Mouse (Mus musculus) olfactory bulb, adult 2 months (tissue): ENCODE data around the gene Adgrg1. TPM values are rescaled to one million over a fixed set of nuclear protein-coding genes. Genes with fewer than 3 reads are reported as not detected.

Source experiments
- H3K27ac ChIP-seq: fragments of 200-500 bp; 2 replicates; pipeline ENCODE4 v1.5.1; 2012; ENCODE audit warnings: low read depth, low read length; ENCODE audit not compliant: insufficient read depth
- H3K4me1 ChIP-seq: fragments of 200-500 bp; 2 replicates; pipeline ENCODE4 v1.6.1; 2012; ENCODE audit warnings: low read length; ENCODE audit not compliant: control insufficient read depth, insufficient read depth
- H3K4me3 ChIP-seq: fragments of 200-500 bp; 2 replicates; pipeline ENCODE4 v1.5.1; 2012; ENCODE audit warnings: mild to moderate bottlenecking, low read depth, low read length, moderate library complexity; ENCODE audit not compliant: insufficient read depth
- CTCF ChIP-seq: fragments of 200-500 bp; IDR thresholded peaks from 2 replicates; pipeline ENCODE4 v1.5.1; 2012; ENCODE audit warnings: low read depth, mild to moderate bottlenecking, low read length, moderate library complexity; ENCODE audit not compliant: insufficient read depth
- POLR2A ChIP-seq: fragments of 200-500 bp; IDR thresholded peaks from 2 replicates; pipeline ENCODE4 v1.6.1; 2012; ENCODE audit warnings: mild to moderate bottlenecking, low read depth, low read length, moderate library complexity; ENCODE audit not compliant: insufficient read depth
- WGBS: fragments of 180-500 bp; shearing (Covaris S2); methylation state at CpG from one replicate; pipeline ENCODE4 v1.1.7; 2018; 5-methylcytosine and 5-hydroxymethylcytosine counted together
- polyA plus RNA-seq: library from polyadenylated mRNA; stranded (reverse); fragments of >200 nt; gene quantifications from 2 replicates; pipeline ENCODE4 v1.2.4, GENCODE M21; 2012; ENCODE audit warnings: low replicate concordance; ENCODE audit not compliant: missing spikeins, insufficient read depth, insufficient read length

Adgrg1 gene
- polyA plus RNA-seq, 1 experiment = not detected

DNA sequence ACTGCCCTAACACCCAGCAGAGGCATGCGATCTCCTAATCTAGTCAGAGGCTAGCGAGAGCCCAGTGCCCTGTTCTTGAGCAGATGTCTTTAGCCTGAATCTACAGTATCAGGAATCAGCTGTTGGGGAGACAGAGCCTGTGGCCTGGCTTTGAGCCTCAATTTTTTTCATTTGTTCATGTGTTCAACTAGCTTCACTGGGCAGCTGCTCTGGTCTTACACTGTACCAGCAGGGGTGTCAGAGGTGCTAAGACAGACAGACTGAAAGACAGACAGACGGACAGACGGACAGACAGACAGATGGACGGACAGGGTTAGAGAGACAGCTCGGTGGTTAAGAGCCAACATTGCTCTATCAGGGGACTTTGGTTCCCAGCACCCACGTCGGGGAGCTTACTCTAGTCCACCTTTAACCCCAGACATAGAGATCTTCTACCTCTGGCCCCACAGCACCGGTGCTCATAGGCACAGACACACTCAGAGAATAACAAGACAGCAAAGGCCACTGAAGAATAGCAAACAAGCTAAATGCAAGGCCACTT is 17.0 kb downstream of the Adgrg1 start:
- Histone ChIP-seq H3K4me3 (no peak overlapping the region), H3K4me1 (peaks cover 78% of the 10 kb centered on the region), H3K27ac (peak overlapping the region; percentile 22; the same call in 1 of the 2 replicates)
- 72% methylated on average over 9 of the region's 9 CpGs for WGBS
- TF ChIP-seq POLR2A (no peak), CTCF (no peak)

- WGBS = 69% methylated on average over 4 of the region's 4 CpGs
- Histone ChIP-seq H3K4me1 (peaks cover 78% of the 10 kb centered on the region), H3K27ac (peak overlapping the region; percentile 22), H3K4me3 (no peak overlapping the region)
- no peak for TF ChIP-seq POLR2A
Measured at GRCm38 (mm10) chr8:94992010-94992409, 17.5 kb downstream of the Adgrg1 start.

GRCm38 (mm10) chr8:94992534-94992933 is 18.0 kb downstream of the Adgrg1 start:
- TF ChIP-seq POLR2A (no peak), CTCF (no peak)
- 47% methylated on average over 5 of the region's 5 CpGs for WGBS
- H3K4me3 ChIP-seq = no peak overlapping the region
- peaks cover 78% of the 10 kb centered on the region for H3K4me1 ChIP-seq
- peak overlapping the region; percentile 88 for H3K27ac ChIP-seq

DNA sequence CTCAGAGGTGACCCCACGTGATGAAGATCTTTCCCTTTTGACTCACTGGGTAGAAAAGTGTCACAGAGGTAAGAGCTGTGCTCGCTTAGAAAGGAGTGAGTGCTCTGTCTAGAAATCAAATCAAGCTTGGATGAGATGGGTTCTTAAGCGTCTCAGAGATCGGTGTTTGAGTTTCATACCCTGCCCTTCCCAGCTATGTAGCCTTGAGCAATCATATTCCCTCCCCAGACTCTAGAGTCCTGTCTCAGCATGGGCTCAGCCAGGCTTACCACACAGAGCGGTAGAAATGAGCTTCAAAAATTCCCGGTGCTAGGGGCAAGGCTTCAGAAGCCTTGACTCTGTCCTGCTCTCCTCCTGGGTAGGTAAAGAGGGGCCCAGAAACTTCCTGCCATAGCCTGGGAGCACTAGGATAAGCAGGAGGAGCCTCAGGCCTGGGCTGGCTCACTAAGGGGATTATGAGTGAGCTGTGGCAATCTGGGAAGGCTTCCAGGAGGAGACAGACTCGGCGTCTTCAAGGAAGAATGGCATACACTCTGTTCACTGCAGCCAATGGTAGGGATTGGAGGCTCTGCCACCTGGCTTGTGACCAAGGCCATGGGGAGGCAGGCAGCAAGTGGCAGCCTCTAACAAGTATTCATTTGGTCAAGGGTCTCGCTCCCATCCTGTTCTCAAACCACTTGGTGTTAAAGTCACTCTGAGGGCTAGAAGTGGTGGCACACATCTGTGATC is 18.6 kb downstream of the Adgrg1 start:
- H3K4me3 ChIP-seq = no peak overlapping the region
- 39% methylated on average over 9 of the region's 9 CpGs for WGBS

GRCm38 (mm10) chr8:94994006-94994405 is 19.5 kb downstream of the Adgrg1 start:
- peak overlapping the region; percentile 39 for H3K4me3 ChIP-seq
- 4% methylated on average over 14 of the region's 14 CpGs for WGBS
- no peak for TF ChIP-seq CTCF
- TF ChIP-seq POLR2A = no peak
- H3K4me1 ChIP-seq = peaks cover 84% of the 10 kb centered on the region
- peak overlapping the region; percentile 88 for H3K27ac ChIP-seq

More for the DNA sequence above, 18.6 kb downstream of the Adgrg1 start:
- TF ChIP-seq POLR2A (no peak), CTCF (no peak)
- peak overlapping the region; percentile 88 for H3K27ac ChIP-seq
- H3K4me1 ChIP-seq = peaks cover 82% of the 10 kb centered on the region

DNA sequence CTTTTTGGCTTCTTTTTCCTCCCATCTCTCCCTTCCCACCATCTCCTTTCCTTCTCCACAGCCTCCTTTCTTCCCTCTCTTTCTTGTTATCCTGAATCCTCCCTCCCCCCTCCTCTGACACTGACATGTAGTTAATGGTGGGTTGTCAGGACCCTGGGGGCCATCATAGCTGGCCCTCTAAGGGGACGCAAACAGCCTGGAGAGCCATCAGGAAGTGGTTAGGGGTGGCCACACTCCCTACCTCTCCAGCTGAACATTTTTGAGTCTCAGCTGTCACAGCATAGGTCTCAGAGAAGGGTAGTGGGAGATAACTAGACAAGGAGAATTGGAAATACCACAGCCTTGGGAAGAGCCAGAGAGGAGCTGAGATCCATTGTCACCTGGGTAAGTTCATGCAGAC is 20.0 kb downstream of the Adgrg1 start:
- Histone ChIP-seq H3K4me3 (peak overlapping the region; percentile 39), H3K27ac (peak overlapping the region; percentile 88), H3K4me1 (peaks cover 86% of the 10 kb centered on the region)
- no peak for TF ChIP-seq CTCF
- TF ChIP-seq POLR2A = no peak
- 17% methylated on average over 1 of the region's 1 CpGs for WGBS

- Histone ChIP-seq H3K4me3 (peak overlapping the region; percentile 48), H3K27ac (peak overlapping the region; percentile 88), H3K4me1 (peaks cover 87% of the 10 kb centered on the region)
- TF ChIP-seq POLR2A (no peak), CTCF (no peak)
- 35% methylated on average over 5 of the region's 5 CpGs for WGBS
Measured at GRCm38 (mm10) chr8:94995336-94995893, 20.9 kb downstream of the Adgrg1 start.

GRCm38 (mm10) chr8:94996037-94996436 is 21.5 kb downstream of the Adgrg1 start:
- peak overlapping the region; percentile 48 for H3K4me3 ChIP-seq
- WGBS = 25% methylated on average over 12 of the region's 12 CpGs
- no peak for TF ChIP-seq POLR2A
- TF ChIP-seq CTCF = no peak

More at GRCm38 (mm10) chr8:94996037-94996436, 21.5 kb downstream of the Adgrg1 start:
- H3K4me1 ChIP-seq = peaks cover 87% of the 10 kb centered on the region
- H3K27ac ChIP-seq = peak overlapping the region; percentile 88
